Mouse (Mus musculus): ENCODE results near the gene Irf9.
A peak's percentile ranks its signal among the peaks of the same experiment; 100 is the strongest.

Gene Irf9

DNA sequence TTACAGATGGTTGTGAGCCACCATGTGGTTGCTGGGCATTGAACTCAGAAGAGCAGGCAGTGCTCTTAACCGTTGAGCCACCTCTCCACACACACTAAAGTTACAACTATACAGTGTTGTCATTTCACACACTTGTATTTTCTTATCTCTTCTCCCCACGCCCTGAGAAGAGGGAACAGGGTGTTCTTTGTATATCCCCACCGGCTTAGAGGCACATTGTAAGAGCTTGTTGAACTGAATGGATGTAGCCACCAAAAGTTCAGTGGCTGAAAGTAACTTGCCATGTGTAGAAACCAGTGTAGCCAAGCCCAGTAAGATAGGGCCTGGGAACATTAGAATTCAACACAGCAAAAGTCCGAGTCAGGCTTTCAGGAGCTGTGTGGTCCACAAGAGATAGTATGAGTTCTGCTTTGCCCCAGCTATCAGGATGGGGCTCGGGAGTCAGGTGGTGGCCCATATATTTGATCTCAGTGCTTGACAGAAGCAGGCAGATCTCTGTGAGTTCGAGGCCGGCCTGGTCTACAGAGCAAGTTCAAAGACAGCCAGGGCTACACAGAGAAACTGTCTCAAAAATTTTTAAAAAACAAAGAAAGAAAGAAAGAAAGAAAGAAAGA lies 11.3 kb downstream of the Irf9 start:
- no peak for DNase-seq (ENCODE audit: low spot score in 2 of 2)

DNA sequence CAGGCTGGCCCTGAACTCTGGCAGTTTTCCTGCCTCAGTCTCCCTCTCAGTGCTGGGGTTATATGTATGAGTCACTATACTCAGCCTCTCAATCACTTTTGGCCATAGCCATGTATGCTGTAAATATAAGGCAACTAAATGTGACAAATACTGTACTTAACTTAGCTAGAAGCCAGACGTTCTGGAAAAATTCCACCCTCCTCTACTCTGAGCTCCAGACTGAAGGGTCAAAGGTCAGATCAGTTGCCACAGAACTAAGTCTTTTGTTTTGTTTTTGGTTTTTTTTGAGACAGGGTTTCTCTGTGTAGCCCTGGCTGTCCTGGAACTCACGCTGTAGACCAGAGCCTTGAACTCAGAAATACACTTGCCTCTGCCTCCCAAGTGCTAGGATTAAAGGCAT lies 12.5 kb downstream of the Irf9 start:
- no peak for DNase-seq (ENCODE audit: low spot score in 2 of 2)

DNA sequence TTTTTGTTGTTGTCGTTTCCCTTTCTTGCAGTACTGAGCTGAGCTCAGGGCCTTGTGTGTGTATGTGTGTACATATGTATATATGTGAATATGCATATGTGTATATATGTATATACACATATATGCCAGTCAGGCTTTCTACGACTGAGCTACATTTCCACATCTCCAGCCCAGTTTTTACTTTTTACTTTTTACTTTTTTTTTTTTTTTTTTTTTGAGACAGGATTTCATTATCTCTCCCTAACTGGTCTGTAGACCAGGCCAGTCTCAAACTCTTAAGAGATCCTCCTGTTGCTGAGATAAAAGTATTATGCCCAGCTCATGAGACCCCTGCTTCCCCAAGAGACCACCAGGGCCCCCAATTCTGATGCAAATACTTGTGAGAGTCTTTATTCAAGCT lies 13.5 kb downstream of the Irf9 start:
- DNase-seq (ENCODE audit: low spot score in 2 of 2), result no peak

DNA sequence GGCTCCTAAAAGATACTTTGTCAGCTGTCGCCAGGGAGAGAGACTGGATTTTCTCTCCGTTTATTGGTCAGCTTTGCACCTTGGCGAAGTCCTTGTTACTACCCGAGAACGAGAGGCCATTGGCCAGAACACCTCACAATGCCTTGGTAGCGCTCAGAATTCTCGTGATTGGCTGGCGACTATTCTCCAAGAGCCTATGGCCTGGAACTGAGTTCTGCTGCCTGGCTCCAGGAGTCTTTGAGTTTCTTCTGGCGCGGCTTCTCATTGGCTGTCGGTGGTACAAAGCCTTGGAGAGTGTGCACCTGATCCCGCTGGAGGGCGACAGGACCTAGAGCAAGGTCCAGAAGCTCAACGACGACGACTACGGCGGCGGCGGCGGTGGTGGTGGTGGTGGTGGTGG lies 14.5 kb downstream of the Irf9 start, which contains the start of gene Rec8:
Rec8 (plus strand) TSS at position 216 of the 400 bp plus-strand sequence.
- DNase-seq (ENCODE audit: low spot score in 2 of 2), result no peak

DNA sequence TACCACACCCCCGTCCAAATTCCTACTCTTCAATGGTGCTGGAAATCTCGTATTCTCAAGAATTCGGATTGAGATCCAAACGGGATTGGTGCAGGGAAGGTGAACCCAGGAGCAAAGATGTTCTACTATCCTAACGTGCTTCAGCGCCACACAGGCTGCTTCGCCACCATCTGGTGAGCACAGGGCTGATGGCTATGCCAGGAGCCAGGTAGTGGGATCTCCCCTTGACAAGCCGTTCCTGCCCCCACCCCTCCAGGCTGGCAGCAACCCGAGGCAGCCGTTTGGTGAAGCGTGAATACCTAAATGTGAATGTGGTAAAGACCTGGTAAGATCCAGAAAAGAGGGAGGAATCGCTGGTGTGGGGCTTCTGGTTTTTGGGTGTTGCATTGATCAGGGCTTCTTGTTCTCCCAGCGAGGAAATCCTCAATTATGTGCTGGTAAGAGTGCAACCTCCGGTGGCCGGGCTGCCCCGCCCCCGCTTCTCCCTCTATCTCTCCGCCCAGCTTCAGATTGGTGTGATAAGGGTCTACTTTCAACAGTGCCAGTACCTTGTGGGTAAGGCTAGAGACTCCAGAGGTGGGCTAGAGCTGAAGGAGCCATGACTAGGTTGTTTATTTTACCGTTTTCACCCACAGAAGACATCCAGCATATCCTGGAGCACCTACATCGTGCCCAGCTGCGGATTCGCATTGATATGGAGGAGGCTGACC lies 15.3 kb downstream of the Irf9 start:
- DNase-seq (ENCODE audit: low spot score in 2 of 2), result no peak

DNA sequence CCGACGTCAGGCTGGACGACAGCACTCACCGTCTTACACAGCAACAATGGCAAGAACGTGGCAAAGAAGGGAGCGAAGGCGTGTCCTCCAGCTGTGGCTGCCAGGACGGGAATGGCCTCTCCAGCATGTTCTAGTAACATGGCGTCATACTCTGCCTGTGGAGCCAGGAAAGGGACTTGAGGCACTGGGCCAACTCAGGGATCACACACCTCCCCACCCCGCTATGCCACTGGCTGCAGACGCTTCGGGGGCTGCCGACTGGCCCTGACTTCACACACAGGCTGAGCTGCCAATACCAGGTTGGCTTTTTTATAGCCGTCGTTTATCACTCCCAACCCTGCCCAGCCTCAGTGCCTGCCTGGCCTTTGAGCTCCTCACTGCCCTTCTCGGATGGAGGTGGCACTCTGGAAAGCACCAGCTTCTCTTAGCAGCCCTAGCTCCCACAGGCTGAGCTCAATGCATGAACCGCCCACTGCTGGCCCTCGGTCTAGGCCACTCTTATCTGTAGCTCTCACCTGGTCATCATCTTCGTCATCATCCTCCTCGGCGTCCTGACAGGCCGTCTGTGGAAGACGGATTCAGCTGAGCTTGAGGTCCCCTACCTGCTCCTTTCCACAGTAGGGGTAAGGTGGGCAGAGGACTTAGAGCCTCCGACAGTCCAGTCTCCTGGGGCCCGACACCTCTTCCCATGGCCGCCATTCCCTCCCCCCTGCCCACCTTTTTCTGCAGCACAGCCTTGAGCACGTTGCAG lies 24.9 kb downstream of the Irf9 start:
- no peak for DNase-seq (ENCODE audit: low spot score in 2 of 2)

DNA sequence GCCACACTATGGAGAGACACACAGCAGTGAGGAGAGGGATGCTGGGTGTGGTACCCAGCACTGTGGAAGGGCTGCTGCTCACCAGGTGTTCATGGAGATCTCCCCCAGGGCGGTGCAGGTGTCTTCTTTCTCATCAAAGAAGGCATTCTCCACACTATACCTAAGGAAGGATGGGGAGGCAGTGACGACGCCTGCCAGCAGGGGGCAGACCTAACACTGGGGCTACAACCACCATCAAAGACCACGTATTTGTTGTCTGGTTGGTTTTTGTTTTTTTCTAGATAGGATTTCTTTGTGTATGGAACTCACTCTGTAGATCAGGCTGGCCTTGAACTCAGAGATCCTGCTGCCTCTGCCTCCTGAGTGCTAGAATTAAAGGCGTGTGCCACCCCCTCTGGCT lies 25.9 kb downstream of the Irf9 start:
- peak; percentile 39 to 42 for DNase-seq (ENCODE audit: low spot score in 2 of 2)

DNA sequence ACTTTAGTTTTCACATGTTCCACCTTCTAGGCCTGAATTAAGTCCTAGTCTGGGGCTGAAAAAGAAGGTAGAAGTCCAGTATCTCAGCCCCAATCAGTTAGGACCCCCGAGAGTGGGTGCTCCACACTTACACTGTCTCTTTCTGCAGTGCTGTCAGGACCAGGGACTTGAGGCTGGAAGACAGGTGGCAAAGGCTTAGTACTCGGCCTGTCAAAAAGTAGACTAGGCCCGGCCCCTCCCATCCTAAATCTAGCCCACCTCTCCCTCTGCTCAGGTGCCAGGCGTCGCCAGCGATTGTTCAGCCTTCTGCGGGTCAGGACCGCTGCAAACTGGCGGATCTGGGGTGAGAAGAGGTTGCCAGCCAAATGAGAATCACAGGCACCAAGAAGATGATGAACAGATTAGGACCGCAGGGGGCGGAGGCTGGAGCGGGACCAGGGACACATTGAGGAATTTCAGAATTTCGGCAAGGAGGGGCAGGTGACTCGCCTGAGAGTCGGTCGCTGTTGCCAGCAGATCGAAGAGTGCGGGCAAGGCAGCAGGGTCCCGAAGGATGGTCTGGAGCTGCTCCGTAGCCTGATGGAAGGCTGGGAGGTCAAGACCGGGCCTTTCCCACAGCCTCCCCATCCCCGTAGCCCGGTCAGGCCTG lies 31.6 kb downstream of the Irf9 start:
- DNase-seq (ENCODE audit: low spot score in 2 of 2), result peak in 1 of 2 experiments; percentile 31

DNA sequence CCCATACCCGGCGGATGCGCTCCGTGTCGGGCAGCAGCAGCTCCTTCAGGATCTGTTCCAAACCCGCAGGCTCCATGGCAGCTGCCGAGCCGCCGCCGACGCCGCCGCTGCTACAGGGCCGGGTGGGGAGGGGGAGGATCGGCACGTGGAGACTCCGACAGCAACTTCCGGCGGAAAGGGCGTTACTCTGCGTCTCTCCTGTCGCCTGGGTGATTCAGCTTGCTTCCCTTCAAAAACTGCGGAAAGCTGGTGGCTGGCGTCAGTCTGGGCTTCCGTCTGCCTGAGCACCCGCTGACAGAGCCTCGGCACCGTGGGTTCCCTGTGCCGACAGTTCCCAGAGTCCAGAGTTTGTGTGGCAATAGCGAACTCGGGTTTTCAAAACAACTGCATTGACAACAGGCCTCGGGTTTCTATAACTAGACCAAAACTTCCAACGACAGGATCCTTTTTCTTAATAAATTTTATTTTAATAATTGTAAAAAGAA lies 32.2 kb downstream of the Irf9 start, which contains the start of gene Ipo4:
Ipo4 (minus strand) TSS at position 435 of the 485 bp plus-strand sequence.
- peak; percentile 88 to 89 for DNase-seq (ENCODE audit: low spot score in 2 of 2)

DNA sequence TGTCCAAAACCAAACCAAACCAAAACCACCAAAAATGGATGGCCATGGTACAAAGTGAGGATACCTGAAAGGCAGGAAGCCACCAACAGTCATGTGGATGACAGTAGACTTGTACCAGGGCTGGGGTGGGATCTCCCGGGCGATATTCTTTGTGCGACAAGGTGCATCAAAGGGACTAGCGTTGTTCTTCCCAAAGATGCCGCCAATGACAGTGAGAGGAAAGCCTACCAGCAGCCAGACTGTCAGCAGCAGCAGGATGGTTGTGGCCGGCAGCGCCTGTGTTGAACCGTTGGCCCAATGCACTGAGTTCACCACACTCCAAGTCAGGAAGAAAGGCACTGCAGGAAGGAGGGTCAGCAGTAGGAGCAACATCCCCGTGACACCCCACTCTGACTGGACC lies 34.4 kb downstream of the Irf9 start, which contains the start of gene Gm49378:
Gm49378 (minus strand) TSS at position 101 of the 400 bp plus-strand sequence.
- no peak for DNase-seq (ENCODE audit: low spot score in 2 of 2)

DNA sequence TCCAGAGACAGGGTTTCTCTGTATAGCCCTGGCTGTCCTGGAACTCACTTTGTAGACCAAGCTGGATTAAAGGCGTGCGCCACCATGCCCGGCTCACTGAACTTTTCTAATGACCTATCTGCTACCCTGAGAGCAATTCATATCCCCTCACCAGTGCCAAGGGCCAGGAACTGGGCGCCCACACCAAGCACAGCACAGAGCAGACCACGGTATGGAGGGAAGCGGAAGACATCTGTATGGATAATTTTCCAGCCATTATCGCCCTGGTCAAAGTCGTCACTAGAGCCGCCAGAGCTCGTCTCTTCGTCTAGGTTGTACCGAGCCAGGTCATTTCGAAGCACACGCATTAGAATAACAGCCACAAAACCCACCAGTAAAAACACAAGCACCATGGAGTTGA lies 37.4 kb downstream of the Irf9 start:
- no peak for DNase-seq (ENCODE audit: low spot score in 2 of 2)

DNA sequence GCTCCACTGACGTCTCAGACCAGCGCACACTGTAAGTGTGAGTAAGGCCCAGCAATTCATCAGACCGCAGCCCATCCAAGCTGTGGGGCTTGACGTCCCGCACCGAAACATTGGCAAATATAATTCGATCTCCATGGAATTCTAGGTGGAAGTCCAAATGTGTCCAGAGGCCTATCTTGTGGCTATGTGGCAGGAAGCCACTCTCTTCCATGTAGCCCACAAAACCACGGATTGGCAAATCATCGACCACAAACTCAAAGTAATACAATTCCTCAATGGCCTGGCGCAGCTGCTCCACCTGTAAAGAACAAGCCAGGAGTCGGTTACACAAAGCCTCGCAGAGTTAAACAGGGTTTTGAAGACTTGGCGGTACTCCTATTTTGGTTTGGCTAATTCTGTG lies 37.9 kb downstream of the Irf9 start:
- no peak for DNase-seq (ENCODE audit: low spot score in 2 of 2)

DNA sequence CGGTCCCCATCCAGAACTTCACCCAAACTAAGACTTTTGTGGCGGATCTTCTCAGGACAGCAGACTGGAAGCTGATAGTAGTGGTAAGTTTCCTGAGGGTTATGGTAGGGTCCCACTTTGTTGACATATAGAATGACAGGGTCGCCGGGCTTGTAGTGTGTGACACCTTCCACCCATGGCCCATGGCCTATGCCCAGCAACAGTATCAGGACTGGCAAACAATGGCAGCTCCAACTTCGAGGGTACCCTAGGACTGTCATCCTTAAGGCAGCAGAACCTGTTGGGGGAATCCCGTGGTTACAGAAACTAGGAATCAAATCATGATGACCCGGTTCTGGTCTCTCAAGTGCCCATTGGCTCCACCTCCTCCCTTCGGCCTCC lies 39.3 kb downstream of the Irf9 start:
- no peak for DNase-seq (ENCODE audit: low spot score in 2 of 2)

DNA sequence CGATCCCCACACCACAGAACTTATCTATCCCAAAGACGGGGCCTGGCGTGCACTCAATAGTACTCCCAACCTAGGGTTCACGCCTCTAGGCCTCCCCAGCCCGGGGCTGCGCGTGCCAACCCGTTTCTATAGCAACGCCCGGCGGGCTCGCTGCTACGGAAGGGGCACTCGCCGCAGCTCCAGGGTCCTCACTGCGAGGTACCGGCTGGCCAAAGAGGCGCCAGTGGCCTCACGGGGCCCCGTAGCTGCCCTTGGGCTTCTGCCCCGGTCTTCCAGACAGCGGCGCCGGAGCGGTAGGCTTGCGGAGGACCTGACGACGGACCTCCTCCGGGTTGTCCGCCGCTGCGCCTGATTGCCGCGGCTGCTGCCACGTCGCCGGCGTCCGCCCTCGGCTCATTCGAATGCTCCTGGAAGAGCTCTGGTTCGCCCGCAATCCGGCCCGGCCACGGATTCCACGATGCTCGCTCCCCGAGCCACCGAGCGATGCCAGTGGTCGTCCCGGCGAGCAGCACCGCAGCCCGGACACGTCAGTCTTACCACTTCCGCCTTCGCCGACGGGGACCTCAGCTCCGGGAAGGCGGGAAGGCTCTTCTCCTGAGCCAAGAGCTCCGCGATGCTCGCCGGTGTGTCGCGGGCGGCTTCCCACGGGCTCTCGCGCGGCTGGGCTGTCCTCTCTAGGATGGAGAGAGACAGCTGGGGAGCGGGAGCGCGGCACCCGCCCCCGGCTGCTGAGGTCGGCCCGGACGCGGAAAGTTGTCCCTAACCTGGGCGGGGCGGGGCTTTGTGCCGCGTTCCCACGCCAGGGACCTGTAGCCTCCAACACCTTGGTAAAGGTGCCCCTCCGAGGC lies 39.9 kb downstream of the Irf9 start, which contains the start of gene Tm9sf1:
Tm9sf1 (minus strand) TSS at position 747 of the 848 bp plus-strand sequence.
- peak; percentile 85 to 92 for DNase-seq (ENCODE audit: low spot score in 2 of 2)

DNA sequence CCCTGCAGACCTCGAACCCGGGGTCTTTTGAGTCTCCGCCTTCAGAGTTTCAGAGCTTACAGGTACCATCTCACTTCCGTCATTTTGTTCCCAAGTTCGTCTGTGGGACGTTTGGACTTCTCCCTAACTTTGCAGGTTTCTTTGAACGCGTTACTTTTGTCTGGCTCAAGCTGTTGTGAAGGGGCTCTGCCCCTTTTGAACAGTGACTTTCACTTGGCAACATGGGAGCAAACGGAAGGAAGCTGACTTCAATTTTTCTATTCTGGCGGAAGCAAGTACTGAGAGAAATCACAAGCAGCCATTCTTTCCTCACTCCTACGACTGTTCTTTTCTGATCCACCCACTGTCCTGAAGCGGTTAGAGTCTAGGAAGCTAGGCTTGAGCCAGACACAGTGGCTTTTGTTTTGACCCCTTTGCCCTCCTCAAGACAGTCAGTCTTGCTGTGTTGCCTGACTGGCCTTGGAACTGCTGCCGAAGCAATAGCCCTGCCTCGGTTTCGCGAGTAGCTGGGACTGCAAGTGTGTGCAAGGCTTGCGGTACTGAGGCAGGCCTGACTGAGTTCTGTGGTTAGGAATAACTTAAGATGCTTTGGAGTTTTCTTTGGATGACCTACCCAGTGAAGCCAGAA lies 41.0 kb downstream of the Irf9 start:
- no peak for DNase-seq (ENCODE audit: low spot score in 2 of 2)

DNA sequence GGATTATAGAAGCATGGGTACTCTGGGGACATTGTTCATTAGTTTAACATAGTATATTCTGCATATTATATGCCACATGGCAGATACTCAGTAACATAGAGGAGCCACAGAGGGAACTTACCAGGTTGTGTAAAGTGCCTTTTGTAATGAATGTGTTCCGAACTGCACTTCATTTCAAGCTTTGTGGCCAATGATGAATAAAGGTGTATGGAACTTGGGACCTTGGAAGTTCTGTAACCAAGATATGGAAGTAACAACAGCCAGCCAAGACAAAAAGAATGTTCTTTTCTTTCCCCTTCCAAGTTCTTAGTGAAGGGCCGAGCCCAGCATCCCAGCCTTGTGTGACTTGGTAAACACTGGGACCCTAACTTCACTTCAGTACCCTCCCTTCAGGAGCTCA lies 46.5 kb downstream of the Irf9 start, which contains the start of gene Tssk4:
Tssk4 (plus strand) TSS at position 301 of the 400 bp plus-strand sequence.
- DNase-seq (ENCODE audit: low spot score in 2 of 2), result no peak

DNA sequence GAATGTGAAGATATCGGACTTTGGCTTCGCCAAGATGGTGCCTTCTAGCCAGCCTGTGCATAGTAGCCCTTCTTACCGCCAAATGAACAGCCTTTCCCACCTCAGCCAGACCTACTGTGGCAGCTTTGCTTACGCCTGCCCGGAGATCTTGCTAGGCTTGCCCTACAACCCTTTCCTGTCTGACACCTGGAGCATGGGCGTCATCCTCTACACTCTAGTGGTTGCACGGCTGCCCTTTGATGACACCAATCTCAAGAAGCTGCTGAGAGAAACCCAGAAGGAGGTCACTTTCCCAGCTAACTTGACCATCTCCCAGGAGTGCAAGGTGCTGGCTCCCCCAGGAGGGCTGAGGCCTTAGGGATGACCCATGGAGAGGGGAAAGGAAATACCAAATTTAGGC lies 48.2 kb downstream of the Irf9 start:
- no peak for DNase-seq (ENCODE audit: low spot score in 2 of 2)

DNA sequence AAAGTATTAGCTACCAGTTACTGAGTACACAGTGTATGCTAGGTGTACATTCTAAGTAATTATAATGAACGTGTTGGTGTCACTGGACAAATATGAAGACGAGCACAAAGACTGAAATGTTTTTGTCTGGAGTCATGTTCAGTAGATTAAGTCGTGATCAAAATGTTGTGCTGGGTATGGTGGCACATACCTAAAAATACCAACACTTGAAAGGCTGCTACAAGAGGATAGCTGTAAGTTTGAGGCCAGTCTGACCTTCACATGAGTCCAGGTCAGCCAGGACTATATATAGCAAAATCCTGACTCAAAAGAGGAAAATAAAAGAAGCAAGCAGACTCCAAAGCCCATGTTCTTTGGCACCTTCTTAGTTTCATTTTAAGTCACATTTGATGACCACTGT lies 53.6 kb downstream of the Irf9 start:
- DNase-seq (ENCODE audit: low spot score in 2 of 2), result no peak

DNA sequence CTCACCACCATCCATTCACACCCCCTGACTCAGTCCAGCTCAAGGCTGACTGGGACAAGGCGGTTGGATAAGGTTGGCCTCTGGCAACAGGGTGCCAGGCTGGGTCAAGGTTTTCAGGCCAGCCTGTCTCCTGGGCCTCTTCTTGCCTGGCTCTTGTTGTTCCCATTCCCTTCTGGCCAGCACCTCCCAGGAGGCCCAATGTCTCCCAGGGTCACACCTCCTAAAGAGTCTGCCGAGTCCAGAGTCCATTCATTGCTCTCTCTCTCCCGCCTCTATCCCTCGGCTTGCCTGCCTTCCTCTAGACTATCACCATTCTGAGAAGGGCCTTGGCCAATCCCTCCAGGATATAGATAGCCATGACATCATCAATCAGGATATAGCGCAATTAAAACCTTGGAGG lies 54.6 kb downstream of the Irf9 start:
- DNase-seq (ENCODE audit: low spot score in 2 of 2), result no peak
